Mouse (Mus musculus): ENCODE measurements at regions not wholly inside any gene's neighbourhood (a gene's known extent, or its start where the extent isn't known, plus 50 kb on each side); places are given as distances from the start of the nearest gene placed in this dataset.
"Not testable (repeated sequence)": the region's sequence is repeated elsewhere in the genome, so short reads cannot be mapped to it uniquely, and the experiment has no call there.

GRCm38 (mm10) chr8:19976461-19976860 is 73.3 kb downstream of the Gm31371 start:
- DNase-seq = not testable (repeated sequence)

DNA sequence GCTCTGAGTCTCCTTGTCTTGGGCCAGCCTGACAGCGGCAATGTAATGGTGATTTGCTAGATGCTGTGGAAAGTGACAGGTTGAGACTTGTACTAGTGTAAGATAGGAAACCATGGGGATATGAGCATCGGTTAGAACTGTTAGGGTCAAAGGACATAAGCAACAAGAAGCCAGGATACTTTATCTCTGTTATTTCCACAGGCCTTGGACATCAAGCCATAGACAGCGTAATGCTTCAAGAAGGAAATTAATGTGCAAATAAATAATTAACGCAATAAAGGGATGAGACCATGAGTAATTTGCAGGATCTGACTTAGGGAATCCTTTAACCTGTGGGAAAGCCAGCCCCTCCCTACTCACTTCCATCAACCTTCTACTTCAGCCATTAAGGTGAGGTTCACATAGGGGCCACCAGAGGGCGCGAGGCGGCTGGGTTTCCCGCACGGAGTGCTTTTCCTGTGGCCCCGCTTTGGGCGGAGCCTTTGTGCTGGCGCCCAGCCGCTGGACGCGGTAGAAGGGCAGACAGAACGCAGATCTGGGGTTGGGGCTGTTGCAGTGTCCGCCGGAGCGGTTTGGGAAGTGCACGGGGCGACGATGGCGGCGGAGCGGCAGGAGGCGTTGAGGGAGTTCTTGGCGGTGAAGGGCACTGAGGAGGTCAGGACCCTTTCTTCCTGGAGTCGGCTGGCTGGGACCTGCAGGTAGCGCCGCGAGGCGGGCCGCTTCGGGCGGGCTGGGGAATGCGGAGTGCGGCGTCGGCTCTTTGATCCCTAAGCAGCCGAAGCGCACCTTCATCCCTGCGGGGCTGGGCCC is 76.5 kb downstream of the Gm31371 start:
- DNase-seq = peak; percentile 67 to 80

DNA sequence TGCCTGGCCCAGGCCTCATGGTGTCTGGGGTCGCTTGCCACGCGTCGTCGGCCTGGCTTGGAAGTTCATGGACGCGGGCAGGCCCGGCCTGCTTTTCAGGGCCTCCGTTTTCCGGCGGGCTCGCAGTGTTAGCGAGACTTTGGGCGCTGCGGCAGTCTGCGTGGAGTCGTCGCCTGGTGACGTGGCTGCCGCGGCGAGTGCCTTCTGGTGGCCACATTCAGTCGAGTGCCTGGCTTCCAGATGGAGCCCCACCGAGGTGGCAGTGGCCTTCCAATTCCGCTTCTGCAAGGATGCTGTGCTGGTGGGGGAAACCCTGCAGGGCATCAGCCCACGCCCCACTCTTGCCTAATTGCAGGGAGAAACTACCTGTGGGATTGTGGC is 77.1 kb downstream of the Gm31371 start:
- DNase-seq = peak in 1 of 2 experiments; percentile 22

DNA sequence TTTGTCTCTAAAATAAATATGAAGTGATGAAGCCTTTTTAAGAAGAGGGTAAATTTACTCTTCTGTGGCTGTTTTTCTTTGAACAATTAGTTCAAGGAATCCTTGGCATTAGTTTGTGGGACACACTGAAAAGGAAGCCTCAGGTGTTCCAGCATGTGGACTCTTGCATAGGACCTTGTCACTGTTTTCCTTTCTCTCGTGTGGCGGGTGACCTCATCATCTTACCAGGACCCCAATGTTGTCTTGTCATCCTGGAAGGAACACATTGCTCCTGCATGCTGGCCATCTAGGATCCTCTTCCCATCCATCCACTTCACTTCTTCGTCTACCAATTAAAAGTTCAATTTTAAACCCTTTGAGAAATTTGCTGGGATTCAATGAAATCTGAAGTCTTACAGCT is 104.9 kb downstream of the Gm31371 start:
- peak in 1 of 2 experiments; percentile 13 for DNase-seq

DNA sequence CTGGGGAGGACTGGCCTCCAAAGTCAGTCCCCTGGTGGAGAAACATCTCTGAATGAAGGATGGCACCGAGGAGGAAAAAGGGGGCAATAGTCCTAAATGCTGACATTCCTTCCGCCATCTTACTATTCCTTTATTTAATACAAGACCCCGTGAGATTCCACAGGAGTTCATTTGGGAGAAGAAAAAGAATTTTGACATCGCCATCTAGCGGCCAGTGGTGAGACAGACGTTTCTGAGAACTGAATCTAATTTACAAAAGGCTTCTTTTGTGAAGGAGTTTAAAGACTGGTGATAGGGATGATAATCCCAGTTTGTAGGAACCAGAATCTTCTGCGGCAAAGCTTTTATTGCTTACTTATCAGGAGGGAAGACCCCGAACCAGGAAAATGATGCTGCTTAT is 107.8 kb downstream of the Gm31371 start:
- DNase-seq = not testable (repeated sequence)

DNA sequence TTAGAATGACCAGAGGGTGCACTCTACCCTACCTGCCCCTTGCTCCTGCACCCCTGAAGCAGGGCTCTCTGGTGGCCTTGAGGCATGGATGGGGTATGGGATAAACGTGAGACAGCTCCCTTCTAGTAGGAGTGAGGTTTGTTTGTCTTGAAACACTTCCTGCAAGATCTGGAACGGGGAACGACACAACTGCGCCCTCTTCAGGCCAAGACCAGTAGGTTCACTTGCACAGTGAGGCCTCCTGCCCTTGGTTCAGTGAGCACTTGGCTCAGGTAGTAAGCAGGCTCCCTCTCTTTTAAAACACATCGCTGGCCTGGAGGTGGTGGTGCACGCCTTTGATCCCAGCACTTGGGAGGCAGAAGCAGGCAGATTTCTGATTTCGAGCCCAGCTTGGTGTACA is 110.1 kb downstream of the Gm31371 start:
- peak; percentile 27 to 49 for DNase-seq

DNA sequence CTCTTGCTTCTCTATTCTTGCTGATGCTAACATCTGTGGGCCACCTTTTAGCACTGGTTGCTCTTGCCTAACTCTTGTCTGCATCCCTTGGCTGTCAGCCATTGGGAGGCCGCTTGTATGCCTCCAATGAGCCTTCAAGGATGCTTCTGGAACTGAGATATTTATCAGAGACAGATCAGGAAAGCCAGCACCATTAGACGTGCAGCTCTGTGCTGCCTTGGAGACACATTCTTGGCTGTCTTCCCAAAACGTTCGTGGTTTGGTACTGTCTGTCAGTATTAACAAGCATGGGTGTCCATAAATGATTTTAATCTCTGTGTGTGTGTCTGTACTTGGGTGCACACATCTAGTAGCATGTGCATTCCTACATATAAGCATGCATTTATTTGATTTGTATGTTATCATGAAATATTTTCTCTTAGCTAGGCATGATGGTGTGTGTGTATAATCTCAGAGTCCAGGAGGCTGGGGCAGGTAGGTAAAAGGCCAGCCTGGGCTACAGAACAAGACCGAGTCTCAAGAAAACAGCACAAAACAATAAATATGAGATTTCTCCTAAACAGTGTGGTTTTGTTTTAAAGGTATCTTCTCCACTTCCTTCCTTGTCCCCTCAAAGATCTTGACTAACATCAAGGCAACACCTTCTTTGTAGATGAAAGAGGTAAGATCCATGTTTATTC is 111.4 kb downstream of the Gm31371 start:
- DNase-seq = not testable (repeated sequence)

GRCm38 (mm10) chr8:20015411-20016081 is 112.4 kb downstream of the Gm31371 start:
- not testable (repeated sequence) for DNase-seq

DNA sequence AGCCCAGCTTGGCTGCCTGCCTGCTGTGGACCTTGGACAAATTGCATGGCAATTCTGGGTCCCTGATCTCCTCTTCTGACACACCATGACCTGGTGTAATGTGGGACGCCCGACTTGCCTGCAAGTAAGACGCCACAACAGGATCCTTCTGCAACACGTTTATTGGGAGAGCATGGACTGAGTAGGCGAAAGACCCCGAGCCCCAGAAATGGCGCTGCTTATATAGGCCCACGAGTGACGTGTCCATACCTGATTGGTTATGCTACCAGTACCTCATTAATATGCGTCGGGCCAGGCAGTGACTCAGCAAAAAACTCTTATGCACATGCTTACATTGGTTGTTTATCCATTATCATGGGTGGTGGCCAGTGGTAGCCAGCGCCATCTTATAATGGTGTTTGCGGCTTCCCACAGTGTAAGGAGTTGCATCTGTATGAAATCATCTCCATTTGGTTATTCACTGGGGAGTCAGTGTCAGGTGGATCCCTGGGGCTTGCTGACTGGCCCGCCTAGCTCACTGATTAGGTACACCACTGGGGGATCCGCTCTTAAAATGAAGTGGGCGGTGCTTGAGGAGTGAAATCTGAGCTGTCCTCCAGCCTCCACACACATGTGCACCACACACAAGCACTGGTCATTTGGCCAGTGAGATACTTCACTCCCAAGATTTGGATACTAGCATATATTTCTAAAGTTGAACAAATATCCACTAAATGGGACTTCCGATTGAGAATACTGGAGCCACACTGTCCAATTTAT is 113.1 kb downstream of the Gm31371 start:
- peak in 1 of 2 experiments; percentile 28 for DNase-seq

- DNase-seq = not testable (repeated sequence)
These were observed 122.3 kb downstream of the Gm31371 start for GRCm38 (mm10) chr8:20025521-20025920.

DNA sequence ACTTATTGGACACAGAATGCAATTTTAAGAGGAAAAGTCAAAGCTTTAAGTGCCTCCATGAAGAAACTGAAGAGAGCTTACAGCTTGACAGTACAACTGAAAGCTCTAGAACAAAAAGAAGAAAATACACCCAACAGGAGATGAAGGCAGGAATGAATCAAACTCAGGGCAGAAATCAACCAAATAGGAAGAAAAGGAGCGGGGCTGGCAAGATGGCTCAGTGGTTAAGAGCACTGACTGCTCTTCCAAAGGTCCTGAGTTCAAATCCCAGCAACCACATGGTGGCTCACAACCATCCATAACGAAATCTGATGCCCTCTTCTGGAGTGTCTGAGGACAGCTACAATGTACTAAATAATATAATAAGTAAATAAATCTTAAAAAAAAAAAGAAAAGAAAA is 124.8 kb downstream of the Gm31371 start:
- DNase-seq = not testable (repeated sequence)

DNA sequence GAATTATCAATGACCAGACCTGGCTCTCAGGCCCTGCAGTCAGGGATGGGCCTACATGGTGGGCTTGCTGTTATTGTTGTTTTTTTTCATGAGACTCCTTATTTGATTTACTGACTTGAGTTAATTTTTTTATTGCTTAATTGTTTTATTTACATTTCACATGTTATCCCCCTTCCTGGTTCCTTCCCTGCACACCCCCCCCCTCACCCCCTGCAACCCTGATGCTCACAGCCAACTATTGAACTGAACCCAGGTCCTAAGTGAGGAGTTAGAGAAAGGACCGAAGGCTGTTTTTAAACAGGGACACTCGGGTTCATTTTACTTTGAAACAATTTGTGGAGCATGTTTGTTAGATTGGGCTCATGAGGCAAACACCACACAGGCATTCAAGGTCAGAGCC is 126.9 kb downstream of the Gm31371 start:
- not testable (repeated sequence) for DNase-seq

DNA sequence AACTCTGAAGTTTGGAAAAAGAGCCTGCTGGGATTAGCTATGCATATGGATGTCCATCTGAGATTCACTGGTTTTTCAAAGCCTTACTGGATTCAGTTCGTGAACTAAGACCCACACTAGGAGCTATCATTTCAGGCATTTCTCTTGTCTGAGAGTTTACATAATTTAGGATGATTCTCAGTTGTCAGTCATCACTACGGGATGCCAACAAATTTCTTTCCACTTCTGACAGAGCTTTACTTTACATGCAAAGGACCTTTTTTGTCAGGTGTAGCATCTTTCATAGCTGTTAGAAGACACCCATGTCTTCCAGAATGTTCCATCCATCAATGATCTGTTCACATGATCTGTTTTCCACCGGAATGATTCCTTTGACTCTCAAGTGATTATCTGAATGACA is 154.4 kb downstream of the Gm31371 start:
- not testable (repeated sequence) for DNase-seq

DNA sequence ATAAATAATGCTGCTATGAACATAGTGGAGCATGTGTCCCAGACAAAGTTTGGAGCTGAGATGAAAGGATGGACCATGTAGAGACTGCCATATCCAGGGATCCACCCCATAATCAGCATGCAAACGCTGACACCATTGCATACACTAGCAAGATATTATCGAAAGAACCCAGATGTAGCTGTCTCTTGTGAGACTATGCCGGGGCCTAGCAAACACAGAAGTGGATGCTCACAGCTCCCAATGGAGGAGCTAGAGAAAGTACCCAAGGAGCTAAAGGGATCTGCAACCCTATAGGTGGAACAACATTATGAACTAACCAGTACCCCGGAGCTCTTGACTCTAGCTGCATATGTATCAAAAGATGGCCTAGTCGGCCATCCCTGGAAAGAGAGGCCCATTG is 194.9 kb downstream of the Gm31371 start:
- DNase-seq = not testable (repeated sequence)

DNA sequence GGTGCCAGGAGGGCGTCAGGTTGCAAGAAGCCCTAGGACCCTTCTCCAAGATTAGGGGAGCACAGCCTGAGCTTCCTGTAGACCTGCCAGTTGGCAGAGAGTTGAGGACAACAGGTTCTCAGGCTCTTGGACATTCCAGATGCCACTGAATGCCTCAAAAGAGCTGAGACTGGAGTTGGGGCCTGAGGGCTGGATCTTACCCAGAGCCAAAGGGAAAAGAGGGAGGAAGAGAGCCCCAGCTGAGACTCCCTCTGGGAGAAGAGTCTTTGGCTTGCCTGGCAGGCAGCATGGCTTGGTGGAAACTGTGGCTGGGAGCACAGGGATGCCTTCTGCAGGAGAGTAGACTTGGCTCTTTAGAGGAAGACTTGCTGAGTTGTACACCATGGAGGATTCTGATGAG is 197.0 kb downstream of the Gm31371 start:
- not testable (repeated sequence) for DNase-seq

DNA sequence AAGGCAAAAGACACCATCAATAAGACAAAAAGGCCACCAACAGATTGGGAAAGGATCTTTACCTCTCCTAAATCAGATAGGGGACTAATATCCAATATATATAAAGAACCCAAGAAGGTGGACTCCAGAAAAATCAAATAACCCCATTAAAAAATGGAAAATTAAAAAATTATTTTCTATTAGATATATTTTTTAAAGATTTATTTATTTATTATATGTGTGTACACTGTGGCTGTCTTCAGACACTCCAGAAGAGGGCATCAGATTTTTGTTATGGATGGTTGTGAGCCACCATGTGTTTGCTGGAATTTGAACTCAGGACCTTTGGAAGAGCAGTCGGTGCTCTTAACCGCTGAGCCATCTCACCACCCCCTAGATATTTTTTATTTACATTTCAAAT is 199.2 kb downstream of the Gm31371 start:
- DNase-seq = not testable (repeated sequence)

GRCm38 (mm10) chr8:20107154-20107553 is 204.0 kb downstream of the Gm31371 start:
- DNase-seq = not testable (repeated sequence)

DNA sequence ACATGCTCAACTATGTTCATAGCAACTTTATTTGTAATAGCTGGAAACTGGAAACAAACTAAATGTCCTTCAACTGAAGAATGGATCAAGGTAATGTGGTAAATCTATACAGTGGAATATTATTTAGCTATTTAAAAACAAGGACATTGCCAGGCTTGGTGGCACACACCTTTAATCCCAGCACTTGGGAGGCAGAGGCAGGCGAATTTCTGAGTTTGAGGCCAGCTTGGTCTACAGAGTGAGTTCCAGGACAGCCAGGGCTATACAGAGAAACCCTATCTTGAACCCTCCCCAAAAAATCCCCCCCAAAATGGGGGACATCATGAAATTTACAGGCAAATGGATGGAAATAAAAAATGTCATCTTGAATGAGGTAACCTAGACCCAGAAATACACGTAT is 213.6 kb downstream of the Gm31371 start:
- not testable (repeated sequence) for DNase-seq

DNA sequence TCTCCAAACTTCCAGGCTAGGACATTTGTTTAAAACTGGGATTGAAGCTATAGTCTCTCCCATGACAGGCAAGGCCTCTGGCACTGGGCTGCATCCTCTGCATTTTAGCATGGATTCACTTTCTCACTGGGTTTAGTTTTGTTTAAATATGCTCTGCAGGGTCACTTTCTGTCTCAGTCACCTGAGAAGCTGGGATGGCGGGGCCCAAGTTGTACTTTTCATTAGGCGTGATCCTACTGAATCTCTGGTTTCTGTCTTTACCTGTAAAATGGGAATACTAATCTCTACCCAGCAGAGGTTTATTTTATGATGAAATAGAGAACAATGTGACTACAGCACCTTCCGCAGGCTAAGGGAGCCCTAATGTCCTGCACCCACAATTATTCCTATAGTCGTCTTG is 216.4 kb downstream of the Gm31371 start:
- not testable (repeated sequence) for DNase-seq

- not testable (repeated sequence) for DNase-seq
These were observed 217.0 kb downstream of the Gm31371 start for GRCm38 (mm10) chr8:20120186-20120585.

GRCm38 (mm10) chr8:20121391-20121909 is 218.3 kb downstream of the Gm31371 start:
- DNase-seq = not testable (repeated sequence)
